Mouse (Mus musculus): ENCODE data around the gene Per2.

Per2 gene

DNA sequence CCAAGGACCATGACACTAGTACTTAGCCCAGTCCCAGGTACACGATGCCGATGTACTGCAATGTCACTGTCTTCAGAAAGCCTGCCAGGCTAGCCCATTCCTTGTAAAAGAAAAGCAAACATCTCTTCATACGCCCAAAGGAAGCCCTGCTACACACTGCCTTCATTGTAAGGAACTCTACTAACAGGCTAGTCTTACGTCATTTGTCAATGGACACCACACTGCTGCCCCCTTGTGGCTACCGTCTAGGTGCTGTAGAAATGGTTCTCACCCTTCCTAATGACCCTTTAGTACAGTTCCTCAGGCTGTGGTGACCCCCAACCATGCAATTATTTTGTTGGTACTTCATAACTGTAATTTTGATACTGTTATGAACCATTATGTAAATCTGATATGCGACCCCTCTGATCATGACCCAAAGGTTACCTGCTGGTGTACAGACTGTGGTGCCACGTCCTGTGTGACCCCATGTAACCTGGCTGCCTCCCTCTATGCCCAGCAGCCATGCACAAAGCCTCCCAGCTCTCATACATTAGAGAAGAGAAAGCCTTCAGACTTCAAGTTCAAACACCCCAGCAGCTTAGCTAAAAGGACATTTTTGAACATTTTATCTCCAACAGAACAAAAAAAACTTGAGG is 78.6 kb downstream of the Per2 start:
- peak; percentile 82 for DNase-seq (ENCODE audit: low spot score)

DNA sequence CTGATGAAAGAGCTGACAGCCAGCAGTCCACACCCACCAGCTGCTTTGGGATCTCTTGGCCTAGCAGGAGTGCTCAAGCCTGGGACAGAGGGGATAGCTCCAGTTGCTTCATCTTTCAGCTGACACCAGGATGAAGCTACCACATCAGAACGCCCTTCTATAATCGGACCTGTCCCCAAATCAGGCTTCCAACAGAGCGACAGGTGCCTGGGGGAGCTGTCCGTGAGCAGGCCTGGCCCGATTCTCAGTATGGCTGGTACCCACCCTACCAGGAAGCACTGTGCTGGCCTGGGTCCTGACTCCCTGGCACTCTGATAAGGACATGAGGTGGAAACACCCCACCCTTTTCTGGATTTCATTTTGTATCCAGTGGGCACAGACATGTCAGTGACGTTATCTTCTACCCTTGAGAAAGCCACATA is 85.7 kb downstream of the Per2 start:
- DNase-seq (ENCODE audit: low spot score), result peak; percentile 87

DNA sequence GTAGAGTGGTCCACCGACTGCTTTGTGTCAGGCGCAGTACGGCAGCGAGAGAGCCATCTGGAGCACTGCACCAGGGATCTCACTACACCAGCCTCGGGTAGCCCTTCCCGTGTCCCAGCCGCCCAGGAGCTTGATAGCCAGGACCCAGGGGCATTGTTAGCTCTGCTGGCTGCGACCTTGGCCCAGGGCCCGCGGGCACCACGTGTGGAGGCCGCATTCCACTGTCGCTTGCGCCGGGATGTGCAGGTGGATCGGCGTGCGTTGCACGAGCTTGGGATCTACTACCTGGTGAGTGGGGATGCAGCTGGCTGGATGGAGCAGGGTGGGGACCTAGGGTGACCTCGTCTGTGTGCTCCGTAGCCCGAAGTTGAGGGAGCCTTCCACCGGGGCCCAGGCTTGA is 89.1 kb downstream of the Per2 start:
- no peak for DNase-seq (ENCODE audit: low spot score)

DNA sequence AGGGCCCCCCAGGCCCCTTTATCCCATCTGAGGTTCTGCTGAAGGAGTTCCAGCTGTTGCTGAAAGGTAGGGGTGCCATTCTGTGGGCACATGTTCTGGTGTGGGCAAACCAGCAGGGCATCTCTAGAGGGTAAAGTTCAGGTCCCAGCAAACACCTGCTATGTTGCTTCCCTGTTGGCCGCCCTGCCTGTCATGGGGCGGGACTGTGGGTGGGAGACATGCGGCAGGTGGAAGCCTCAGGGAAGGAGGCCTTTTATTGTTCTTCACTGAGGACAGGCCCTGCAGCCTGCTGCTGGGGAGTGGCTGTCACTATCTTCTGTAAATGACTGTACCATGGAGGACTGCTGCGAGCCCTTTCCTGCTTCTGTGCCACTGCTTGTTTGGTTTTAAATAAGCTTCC is 89.7 kb downstream of the Per2 start:
- no peak for DNase-seq (ENCODE audit: low spot score)

DNA sequence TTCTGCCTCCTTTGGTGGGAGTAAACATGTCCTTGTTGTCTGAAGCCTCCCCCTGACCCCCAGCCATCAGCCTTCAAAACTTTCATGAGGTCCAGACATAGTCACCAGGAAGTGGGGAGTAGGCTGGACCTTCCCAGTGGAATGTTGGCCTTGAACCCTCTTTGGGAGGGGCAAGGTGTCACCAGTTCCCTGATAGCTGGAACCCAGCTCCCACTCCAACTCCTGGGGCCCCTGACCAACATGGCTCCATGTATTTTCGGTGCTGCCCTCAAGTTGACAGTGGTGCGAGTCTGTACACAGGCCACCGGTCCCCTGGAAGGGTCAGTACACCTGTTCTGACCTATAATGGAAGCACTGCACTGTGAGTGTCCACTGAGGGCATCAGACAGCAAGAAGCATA is 91.8 kb downstream of the Per2 start:
- DNase-seq (ENCODE audit: low spot score), result no peak

DNA sequence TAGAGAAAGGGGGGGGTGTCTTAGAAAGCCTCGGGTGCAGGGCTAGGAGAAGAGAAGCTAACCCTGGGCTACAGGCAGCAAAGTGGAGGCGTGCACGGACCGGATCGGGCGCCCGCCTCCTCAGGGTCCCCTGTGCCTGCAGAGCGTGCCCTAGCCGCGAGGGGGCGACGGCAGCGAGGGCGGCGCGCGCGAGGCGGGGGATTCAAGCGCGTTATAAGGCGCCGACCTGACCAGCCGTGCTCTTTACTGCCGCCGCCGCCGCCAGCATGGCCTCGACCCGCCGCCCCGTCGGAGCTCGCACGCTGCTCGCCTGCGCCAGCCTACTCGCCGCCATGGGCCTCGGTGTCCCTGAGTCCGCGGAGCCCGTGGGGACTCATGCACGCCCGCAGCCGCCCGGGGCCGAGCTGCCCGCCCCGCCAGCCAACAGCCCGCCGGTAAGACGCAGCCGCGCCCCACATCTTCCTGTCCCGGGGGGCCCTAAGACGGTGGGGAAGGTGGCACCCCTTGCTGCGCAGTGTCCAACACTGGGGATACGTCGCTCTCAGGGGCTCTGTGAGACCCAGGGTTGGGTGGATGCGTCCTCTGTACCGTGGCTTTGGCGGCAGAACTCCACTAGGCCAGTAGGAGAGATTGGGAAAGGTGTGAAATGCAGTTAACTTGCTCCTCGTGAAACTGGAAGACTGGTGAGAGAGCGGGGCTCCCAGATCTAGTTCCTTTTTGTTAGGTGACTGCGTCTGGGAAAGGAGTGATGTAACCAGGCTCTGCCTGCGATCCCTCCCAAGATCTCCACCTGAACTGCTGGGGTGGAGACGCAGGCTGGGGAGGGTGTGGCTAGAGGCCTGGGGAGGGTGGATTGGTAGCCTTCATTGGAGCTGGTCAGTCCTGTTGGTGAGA is 92.7 kb downstream of the Per2 start, which contains the start of gene Erfe:
Erfe (plus strand) TSS at position 216 of the 894 bp plus-strand sequence.
- DNase-seq (ENCODE audit: low spot score), result peak; percentile 77

Measured in c-Kit-positive CD71-positive TER-119-positive erythroid progenitor cells, embryonic 14.5 days (primary cell).